Mouse (Mus musculus): ENCODE measurements around the gene Ngdn. TPM values are rescaled to one million over a fixed set of nuclear protein-coding genes. Genes with fewer than 3 reads are reported as not detected.
"Not testable (repeated sequence)": the region's sequence is repeated elsewhere in the genome, so short reads cannot be mapped to it uniquely, and the experiment has no call there.

The Ngdn gene
- polyA plus RNA-seq, 1 experiment from 2014 or later, result 44.9 TPM

- Histone ChIP-seq H3K9ac (replicated peaks; ENCODE audit: low read depth, low read length) (no peak overlapping the region), H3K27me3 (ENCODE audit: control insufficient read depth, insufficient read depth, low read length) (no peaks in the 10 kb centered on the region), H3K4me2 (ENCODE audit: low read depth, low read length) (peak overlapping the region; percentile 37; the same call in 1 of the 2 replicates), H3K27ac (ENCODE audit: low read depth, low read length) (peak overlapping the region; percentile 65), H3K4me1 (ENCODE audit: control insufficient read depth, insufficient read depth, low read length) (peaks cover 24% of the 10 kb centered on the region), H3K36me3 (ENCODE audit: control insufficient read depth, insufficient read depth, low read length) (no peaks in the 10 kb centered on the region), H3K9me3 (ENCODE audit: control insufficient read depth, low read length) (no peaks in the 10 kb centered on the region), H3K4me3 (ENCODE audit: low read depth, low read length) (no peak overlapping the region)
- no peak for ATAC-seq (ENCODE audit: low read depth)
- 20% methylated on average over 19 of the region's 19 CpGs for WGBS
These were observed 17.5 kb downstream of the Ngdn start for GRCm38 (mm10) chr14:55032695-55033225.

GRCm38 (mm10) chr14:55043694-55044093, 28.4 kb downstream of the Ngdn start:
- H3K4me3 ChIP-seq (ENCODE audit: low read depth, low read length); H3K9me3 ChIP-seq (ENCODE audit: control insufficient read depth, low read length); H3K9ac ChIP-seq (replicated peaks; ENCODE audit: low read depth, low read length); H3K36me3 ChIP-seq (ENCODE audit: control insufficient read depth, insufficient read depth, low read length); H3K27me3 ChIP-seq (ENCODE audit: control insufficient read depth, insufficient read depth, low read length); ATAC-seq (ENCODE audit: low read depth); H3K4me1 ChIP-seq (ENCODE audit: control insufficient read depth, insufficient read depth, low read length); H3K4me2 ChIP-seq (ENCODE audit: low read depth, low read length); H3K27ac ChIP-seq (ENCODE audit: low read depth, low read length): not testable (repeated sequence)
- no CpG with 5 or more reads among the region's 2 CpGs for WGBS

GRCm38 (mm10) chr14:55047971-55048531, 32.8 kb downstream of the Ngdn start:
- no peak overlapping the region for H3K4me3 ChIP-seq (ENCODE audit: low read depth, low read length)
- H3K36me3 ChIP-seq (ENCODE audit: control insufficient read depth, insufficient read depth, low read length), result no peaks in the 10 kb centered on the region
- ATAC-seq (ENCODE audit: low read depth), result no peak
- no peak overlapping the region for H3K27ac ChIP-seq (ENCODE audit: low read depth, low read length)
- WGBS, result 78% methylated on average over 2 of the region's 2 CpGs
- no peaks in the 10 kb centered on the region for H3K27me3 ChIP-seq (ENCODE audit: control insufficient read depth, insufficient read depth, low read length)
- H3K9me3 ChIP-seq (ENCODE audit: control insufficient read depth, low read length), result no peaks in the 10 kb centered on the region
- H3K9ac ChIP-seq (replicated peaks; ENCODE audit: low read depth, low read length), result no peak overlapping the region
- peaks cover 4% of the 10 kb centered on the region; the same call in 1 of the 2 replicates for H3K4me1 ChIP-seq (ENCODE audit: control insufficient read depth, insufficient read depth, low read length)
- no peak overlapping the region for H3K4me2 ChIP-seq (ENCODE audit: low read depth, low read length)

- WGBS, result 54% methylated on average over 9 of the region's 9 CpGs
- Histone ChIP-seq H3K4me1 (ENCODE audit: control insufficient read depth, insufficient read depth, low read length) (peaks cover 15% of the 10 kb centered on the region), H3K27ac (ENCODE audit: low read depth, low read length) (peak overlapping the region; percentile 93), H3K9ac (replicated peaks; ENCODE audit: low read depth, low read length) (no peak overlapping the region), H3K4me3 (ENCODE audit: low read depth, low read length) (no peak overlapping the region), H3K4me2 (ENCODE audit: low read depth, low read length) (peak overlapping the region; percentile 49; the same call in 1 of the 2 replicates), H3K27me3 (ENCODE audit: control insufficient read depth, insufficient read depth, low read length) (no peaks in the 10 kb centered on the region), H3K36me3 (ENCODE audit: control insufficient read depth, insufficient read depth, low read length) (no peaks in the 10 kb centered on the region), H3K9me3 (ENCODE audit: control insufficient read depth, low read length) (no peaks in the 10 kb centered on the region)
- ATAC-seq (ENCODE audit: low read depth), result peak; percentile 63
These were observed 37.2 kb downstream of the Ngdn start for GRCm38 (mm10) chr14:55052496-55052895.

GRCm38 (mm10) chr14:55053050-55053449, 37.8 kb downstream of the Ngdn start:
- no peaks in the 10 kb centered on the region for H3K36me3 ChIP-seq (ENCODE audit: control insufficient read depth, insufficient read depth, low read length)
- peak overlapping the region; percentile 49; the same call in 1 of the 2 replicates for H3K4me2 ChIP-seq (ENCODE audit: low read depth, low read length)
- ATAC-seq (ENCODE audit: low read depth), result no peak
- peak overlapping the region; percentile 93 for H3K27ac ChIP-seq (ENCODE audit: low read depth, low read length)
- H3K27me3 ChIP-seq (ENCODE audit: control insufficient read depth, insufficient read depth, low read length), result no peaks in the 10 kb centered on the region
- 0 out of 2 replicates have a peak overlapping the region, but pooled peaks have one; percentile 31 for H3K4me3 ChIP-seq (ENCODE audit: low read depth, low read length)
- H3K4me1 ChIP-seq (ENCODE audit: control insufficient read depth, insufficient read depth, low read length), result peaks cover 15% of the 10 kb centered on the region
- H3K9me3 ChIP-seq (ENCODE audit: control insufficient read depth, low read length), result no peaks in the 10 kb centered on the region
- no peak overlapping the region for H3K9ac ChIP-seq (replicated peaks; ENCODE audit: low read depth, low read length)
- 50% methylated on average over 4 of the region's 4 CpGs for WGBS

GRCm38 (mm10) chr14:55053708-55054190, 38.5 kb downstream of the Ngdn start:
- Histone ChIP-seq H3K9me3 (ENCODE audit: control insufficient read depth, low read length) (no peaks in the 10 kb centered on the region), H3K27ac (ENCODE audit: low read depth, low read length) (peak overlapping the region; percentile 93), H3K9ac (replicated peaks; ENCODE audit: low read depth, low read length) (peak overlapping the region; percentile 50), H3K4me1 (ENCODE audit: control insufficient read depth, insufficient read depth, low read length) (peaks cover 15% of the 10 kb centered on the region), H3K4me3 (ENCODE audit: low read depth, low read length) (peak overlapping the region; percentile 31), H3K27me3 (ENCODE audit: control insufficient read depth, insufficient read depth, low read length) (no peaks in the 10 kb centered on the region), H3K36me3 (ENCODE audit: control insufficient read depth, insufficient read depth, low read length) (no peaks in the 10 kb centered on the region), H3K4me2 (ENCODE audit: low read depth, low read length) (peak overlapping the region; percentile 49)
- WGBS, result 49% methylated on average over 15 of the region's 17 CpGs
- peak; percentile 78 for ATAC-seq (ENCODE audit: low read depth)

- WGBS, result 60% methylated on average over 10 of the region's 10 CpGs
- peak overlapping the region; percentile 50 for H3K9ac ChIP-seq (replicated peaks; ENCODE audit: low read depth, low read length)
- no peaks in the 10 kb centered on the region for H3K27me3 ChIP-seq (ENCODE audit: control insufficient read depth, insufficient read depth, low read length)
- no peaks in the 10 kb centered on the region for H3K9me3 ChIP-seq (ENCODE audit: control insufficient read depth, low read length)
- H3K36me3 ChIP-seq (ENCODE audit: control insufficient read depth, insufficient read depth, low read length), result no peaks in the 10 kb centered on the region
- peak overlapping the region; percentile 93 for H3K27ac ChIP-seq (ENCODE audit: low read depth, low read length)
- H3K4me2 ChIP-seq (ENCODE audit: low read depth, low read length), result peak overlapping the region; percentile 49
- H3K4me3 ChIP-seq (ENCODE audit: low read depth, low read length), result peak overlapping the region; percentile 31
- ATAC-seq (ENCODE audit: low read depth), result peak; percentile 57
- peaks cover 15% of the 10 kb centered on the region for H3K4me1 ChIP-seq (ENCODE audit: control insufficient read depth, insufficient read depth, low read length)
These were observed 39.0 kb downstream of the Ngdn start for GRCm38 (mm10) chr14:55054191-55054749.

- Histone ChIP-seq H3K9ac (replicated peaks; ENCODE audit: low read depth, low read length) (no peak overlapping the region), H3K36me3 (ENCODE audit: control insufficient read depth, insufficient read depth, low read length) (no peaks in the 10 kb centered on the region), H3K4me3 (ENCODE audit: low read depth, low read length) (peak overlapping the region; percentile 14; the same call in 1 of the 2 replicates), H3K9me3 (ENCODE audit: control insufficient read depth, low read length) (no peaks in the 10 kb centered on the region), H3K4me2 (ENCODE audit: low read depth, low read length) (peak overlapping the region; percentile 49), H3K27me3 (ENCODE audit: control insufficient read depth, insufficient read depth, low read length) (no peaks in the 10 kb centered on the region), H3K4me1 (ENCODE audit: control insufficient read depth, insufficient read depth, low read length) (peaks cover 18% of the 10 kb centered on the region), H3K27ac (ENCODE audit: low read depth, low read length) (peak overlapping the region; percentile 93)
- 50% methylated on average over 11 of the region's 11 CpGs for WGBS
- peak; percentile 29 for ATAC-seq (ENCODE audit: low read depth)
These were observed 40.0 kb downstream of the Ngdn start for GRCm38 (mm10) chr14:55055167-55055834.

- Histone ChIP-seq H3K4me3 (ENCODE audit: low read depth, low read length) (no peak overlapping the region), H3K4me1 (ENCODE audit: control insufficient read depth, insufficient read depth, low read length) (peaks cover 37% of the 10 kb centered on the region), H3K36me3 (ENCODE audit: control insufficient read depth, insufficient read depth, low read length) (peaks cover 19% of the 10 kb centered on the region), H3K9ac (replicated peaks; ENCODE audit: low read depth, low read length) (no peak overlapping the region), H3K4me2 (ENCODE audit: low read depth, low read length) (no peak overlapping the region; the same call in 1 of the 2 replicates), H3K9me3 (ENCODE audit: control insufficient read depth, low read length) (no peaks in the 10 kb centered on the region), H3K27ac (ENCODE audit: low read depth, low read length) (no peak overlapping the region), H3K27me3 (ENCODE audit: control insufficient read depth, insufficient read depth, low read length) (no peaks in the 10 kb centered on the region)
- WGBS, result 89% methylated on average over 1 of the region's 1 CpGs
- no peak for ATAC-seq (ENCODE audit: low read depth)
These were observed 43.8 kb downstream of the Ngdn start for GRCm38 (mm10) chr14:55059009-55059408.
